Mouse (Mus musculus) embryonic fibroblast, embryonic 13.5 days (primary cell): Measurements from ENCODE around the gene Cdkn2aipnl.
A peak's percentile ranks its signal among the peaks of the same experiment; 100 is the strongest.

Experiments used
- CTCF ChIP-seq: IDR thresholded peaks from 2 replicates; pipeline ENCODE4 v1.5.1; 2011; ENCODE audit warnings: mild to moderate bottlenecking, control low read depth, low read length, moderate library complexity, borderline replicate concordance; ENCODE audit not compliant: insufficient read depth
- POLR2A ChIP-seq: IDR thresholded peaks from 2 replicates; pipeline ENCODE4 v1.6.1; 2011; ENCODE audit warnings: low read depth, mild to moderate bottlenecking, control low read depth, low read length, moderate library complexity

GRCm38 (mm10) chr11:51967443-51968401, at the start of gene Cdkn2aipnl:
- TF ChIP-seq CTCF: peak; percentile 86
- TF ChIP-seq POLR2A: peak; percentile 64
